Mouse (Mus musculus) monocyte, adult 2 months (primary cell): ENCODE measurements around the gene Irf7.

ENCODE experiments used
- DNase-seq, 2 experiments: peaks; one replicate each; pipeline ENCODE4 v3.0.0; 2022; ENCODE audit warnings: low spot score in 2 of 2, low read depth in 1 of 2

Gene Irf7

GRCm38 (mm10) chr7:141221249-141222125, 44.8 kb downstream of the Irf7 start:
- DNase-seq = peak; percentile 70 to 81

GRCm38 (mm10) chr7:141220377-141220776, 45.9 kb downstream of the Irf7 start:
- DNase-seq = no peak

GRCm38 (mm10) chr7:141219558-141220099, 46.7 kb downstream of the Irf7 start:
- no peak for DNase-seq

- DNase-seq = no peak
Observed at GRCm38 (mm10) chr7:141218557-141219133, 47.6 kb downstream of the Irf7 start.

- DNase-seq = no peak
Observed at GRCm38 (mm10) chr7:141218141-141218540, 48.1 kb downstream of the Irf7 start.

GRCm38 (mm10) chr7:141217343-141218013, 48.8 kb downstream of the Irf7 start:
- DNase-seq = no peak

GRCm38 (mm10) chr7:141216894-141217293, 49.4 kb downstream of the Irf7 start:
- DNase-seq = no peak

- DNase-seq = no peak
Observed at GRCm38 (mm10) chr7:141215880-141216733, 50.2 kb downstream of the Irf7 start.

- DNase-seq = peak in 1 of 2 experiments; percentile 73
Observed at GRCm38 (mm10) chr7:141215101-141215879, 51.0 kb downstream of the Irf7 start, which contains the start of gene Rassf7. Gene Rassf7, plus strand, starts transcription at chr7:141215860.

GRCm38 (mm10) chr7:141214310-141214709, 52.0 kb downstream of the Irf7 start:
- DNase-seq = no peak

- no peak for DNase-seq
Observed at GRCm38 (mm10) chr7:141213605-141214235, 52.6 kb downstream of the Irf7 start, which contains the start of gene Lmntd2. Gene Lmntd2, minus strand, starts transcription at chr7:141214080.

GRCm38 (mm10) chr7:141213133-141213532, 53.1 kb downstream of the Irf7 start:
- DNase-seq = no peak
